Mouse (Mus musculus) midbrain, embryonic 16.5 days (tissue): ENCODE results near the gene H2-T24. TPM values are rescaled to one million over a fixed set of nuclear protein-coding genes. Genes with fewer than 3 reads are reported as not detected.

ENCODE experiments used
- ATAC-seq: fragments of 200-750 bp; cut with Nextera tagmentation; 2 replicates; pipeline ENCODE4 v1.8.0; 2017; ENCODE audit warnings: moderate TSS enrichment
- H3K27ac ChIP-seq: fragments of 300-500 bp; sonication (generic); 2 replicates; pipeline ENCODE4 v1.5.1; 2014; ENCODE audit warnings: mild to moderate bottlenecking, low read length, mixed read lengths
- H3K27me3 ChIP-seq: fragments of 300-500 bp; sonication (generic); 2 replicates; pipeline ENCODE4 v1.6.1; 2014; ENCODE audit warnings: low read depth, low read length, mixed read lengths; ENCODE audit not compliant: control insufficient read depth, insufficient read depth
- H3K36me3 ChIP-seq: fragments of 300-500 bp; sonication (generic); 2 replicates; pipeline ENCODE4 v1.6.1; 2014; ENCODE audit warnings: mild to moderate bottlenecking, low read length, moderate library complexity, mixed read lengths; ENCODE audit not compliant: control insufficient read depth, insufficient read depth
- H3K4me1 ChIP-seq: fragments of 300-500 bp; sonication (generic); 2 replicates; pipeline ENCODE4 v1.6.1; 2014; ENCODE audit warnings: mild to moderate bottlenecking, low read length, mixed read lengths; ENCODE audit not compliant: control insufficient read depth, insufficient read depth
- H3K4me2 ChIP-seq: fragments of 300-500 bp; sonication (generic); 2 replicates; pipeline ENCODE4 v1.6.1; 2014; ENCODE audit warnings: mild to moderate bottlenecking, low read length, mixed read lengths
- H3K4me3 ChIP-seq: fragments of 300-500 bp; sonication (generic); 2 replicates; pipeline ENCODE4 v1.5.1; 2014; ENCODE audit warnings: low read depth, mild to moderate bottlenecking, low read length, moderate library complexity, mixed read lengths
- H3K9ac ChIP-seq: fragments of 300-500 bp; sonication (generic); 2 replicates; pipeline ENCODE4 v1.6.1; 2014; ENCODE audit warnings: low read depth, low read length, mixed read lengths
- H3K9me3 ChIP-seq: fragments of 300-500 bp; sonication (generic); replicated peaks from 2 replicates; pipeline ENCODE4 v1.6.1; 2014; ENCODE audit warnings: mild to moderate bottlenecking, low read length, mixed read lengths; ENCODE audit not compliant: control insufficient read depth, poor library complexity, severe bottlenecking
- WGBS: fragments of 180-500 bp; shearing (Covaris S2); extraction: QIAGEN DNeasy Blood & Tissue Kit; methylation state at CpG from one replicate; pipeline ENCODE4 v1.1.7; 2014; 5-methylcytosine and 5-hydroxymethylcytosine counted together
- polyA plus RNA-seq: library from polyadenylated mRNA; unstranded; fragments of >200 nt; fragmentation: Nextera tagmentation; extraction: Ambion mirVana; gene quantifications from 2 replicates; pipeline ENCODE4 v1.2.1, GENCODE M21; 2015

The H2-T24 gene
- polyA plus RNA-seq, 1 experiment from 2014 or later: 8.8 TPM

DNA sequence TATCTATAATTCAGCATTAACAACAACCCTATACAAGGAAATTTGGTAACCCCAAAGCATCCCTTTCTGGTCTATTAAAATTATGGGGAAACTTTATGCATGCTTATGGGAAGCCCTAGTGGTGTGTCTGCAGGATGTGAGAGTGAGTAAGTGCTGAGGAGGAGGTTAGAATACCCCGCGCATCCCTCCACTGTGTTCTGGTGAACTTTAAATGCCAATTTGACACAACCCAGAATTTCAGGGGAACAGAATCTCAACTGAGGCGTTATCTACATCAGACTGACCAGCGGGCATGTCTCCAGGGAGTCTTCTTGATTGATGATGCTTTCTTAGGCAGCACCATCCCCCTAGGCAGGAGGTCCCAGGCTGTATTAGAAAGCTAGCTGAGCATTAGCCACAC is 5.5 kb upstream of the H2-T24 start:
- Histone ChIP-seq H3K4me2 (no peak overlapping the region), H3K27ac (no peak overlapping the region), H3K9me3 (no peaks in the 10 kb centered on the region), H3K4me1 (no peaks in the 10 kb centered on the region), H3K36me3 (no peaks in the 10 kb centered on the region), H3K4me3 (no peak overlapping the region), H3K9ac (no peak overlapping the region), H3K27me3 (no peaks in the 10 kb centered on the region)
- 82% methylated on average over 4 of the region's 4 CpGs for WGBS
- no peak for ATAC-seq

- no peak overlapping the region for H3K27ac ChIP-seq
- H3K27me3 ChIP-seq: no peaks in the 10 kb centered on the region
- H3K4me3 ChIP-seq: no peak overlapping the region
- H3K9ac ChIP-seq: no peak overlapping the region
- 60% methylated on average over 5 of the region's 5 CpGs for WGBS
- H3K4me1 ChIP-seq: no peaks in the 10 kb centered on the region
- no peaks in the 10 kb centered on the region for H3K36me3 ChIP-seq
- ATAC-seq: no peak
- no peaks in the 10 kb centered on the region for H3K9me3 ChIP-seq
- H3K4me2 ChIP-seq: no peak overlapping the region
Observed at GRCm38 (mm10) chr17:36025197-36025596, 4.8 kb upstream of the H2-T24 start.

- Histone ChIP-seq H3K27me3 (no peaks in the 10 kb centered on the region), H3K36me3 (no peaks in the 10 kb centered on the region), H3K9ac (no peak overlapping the region), H3K9me3 (no peaks in the 10 kb centered on the region), H3K4me1 (no peaks in the 10 kb centered on the region), H3K4me3 (no peak overlapping the region), H3K4me2 (no peak overlapping the region), H3K27ac (no peak overlapping the region)
- 70% methylated on average over 9 of the region's 9 CpGs for WGBS
- no peak for ATAC-seq
Observed at GRCm38 (mm10) chr17:36023710-36024654, 3.6 kb upstream of the H2-T24 start.

GRCm38 (mm10) chr17:36022922-36023321 is 2.6 kb upstream of the H2-T24 start:
- ATAC-seq: no peak
- H3K4me2 ChIP-seq: no peak overlapping the region
- 95% methylated on average over 6 of the region's 6 CpGs for WGBS
- no peak overlapping the region for H3K4me3 ChIP-seq
- H3K36me3 ChIP-seq: no peaks in the 10 kb centered on the region
- H3K9me3 ChIP-seq: no peaks in the 10 kb centered on the region
- no peak overlapping the region for H3K9ac ChIP-seq
- H3K4me1 ChIP-seq: no peaks in the 10 kb centered on the region
- no peak overlapping the region for H3K27ac ChIP-seq
- H3K27me3 ChIP-seq: no peaks in the 10 kb centered on the region

DNA sequence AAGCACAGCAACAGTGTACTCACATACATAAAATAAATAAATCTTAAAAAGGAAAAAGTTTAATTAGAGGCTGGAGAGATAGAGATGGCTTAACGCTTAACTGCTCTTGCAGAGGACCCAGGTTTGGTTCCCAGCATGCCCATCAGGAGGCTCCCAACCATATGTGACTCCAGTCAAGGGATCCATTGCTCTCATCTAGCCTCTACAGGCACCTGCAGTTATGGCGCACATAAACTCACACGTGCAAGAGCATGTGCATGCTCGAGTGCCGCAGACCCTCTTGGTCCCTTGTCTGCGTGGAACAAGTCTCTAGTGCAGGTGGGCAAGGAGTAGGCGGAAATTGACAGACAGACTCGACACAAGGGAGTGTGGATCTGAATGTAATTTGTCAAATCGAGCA is 1.7 kb upstream of the H2-T24 start:
- Histone ChIP-seq H3K27ac (no peak overlapping the region), H3K4me1 (no peaks in the 10 kb centered on the region), H3K9me3 (no peaks in the 10 kb centered on the region), H3K4me2 (no peak overlapping the region), H3K9ac (no peak overlapping the region), H3K27me3 (no peaks in the 10 kb centered on the region), H3K36me3 (no peaks in the 10 kb centered on the region), H3K4me3 (no peak overlapping the region)
- WGBS: 96% methylated on average over 9 of the region's 9 CpGs
- no peak for ATAC-seq

DNA sequence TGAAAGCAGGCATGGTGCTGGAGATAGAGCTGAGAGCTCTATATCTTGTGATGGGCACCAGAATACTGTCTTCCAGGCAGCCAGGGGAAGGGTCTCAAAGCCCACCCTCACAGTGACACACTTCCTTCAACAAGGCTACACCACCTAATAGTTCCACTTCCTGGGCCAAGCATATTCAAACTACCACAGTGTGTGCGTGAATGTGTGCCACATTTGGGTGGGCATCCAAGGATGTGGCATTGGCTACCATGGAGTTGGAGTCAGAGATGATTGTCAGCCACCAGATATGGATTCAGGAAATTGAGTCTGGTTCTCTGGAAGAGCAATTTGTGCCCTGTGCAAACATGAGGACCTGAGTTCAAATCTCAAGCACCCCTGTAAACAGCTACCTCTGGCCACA is 949 bp upstream of the H2-T24 start:
- Histone ChIP-seq H3K9me3 (no peaks in the 10 kb centered on the region), H3K9ac (no peak overlapping the region), H3K27me3 (no peaks in the 10 kb centered on the region), H3K4me1 (no peaks in the 10 kb centered on the region), H3K27ac (no peak overlapping the region), H3K4me2 (no peak overlapping the region), H3K4me3 (no peak overlapping the region), H3K36me3 (peaks cover 2% of the 10 kb centered on the region; the same call in 1 of the 2 replicates)
- ATAC-seq: no peak
- WGBS: 100% methylated on average over 1 of the region's 1 CpGs

- 68% methylated on average over 3 of the region's 3 CpGs for WGBS
- Histone ChIP-seq H3K9ac (no peak overlapping the region), H3K27me3 (no peaks in the 10 kb centered on the region), H3K36me3 (peaks cover 4% of the 10 kb centered on the region; the same call in 1 of the 2 replicates), H3K9me3 (no peaks in the 10 kb centered on the region), H3K27ac (no peak overlapping the region), H3K4me1 (no peaks in the 10 kb centered on the region), H3K4me3 (no peak overlapping the region), H3K4me2 (no peak overlapping the region)
- no peak for ATAC-seq
Observed at GRCm38 (mm10) chr17:36019519-36019918, 841 bp downstream of the H2-T24 start.

- no peak overlapping the region for H3K4me3 ChIP-seq
- H3K9ac ChIP-seq: no peak overlapping the region
- peaks cover 8% of the 10 kb centered on the region; the same call in 1 of the 2 replicates for H3K36me3 ChIP-seq
- H3K4me2 ChIP-seq: no peak overlapping the region
- H3K27me3 ChIP-seq: no peaks in the 10 kb centered on the region
- WGBS: 75% methylated on average over 2 of the region's 2 CpGs
- H3K27ac ChIP-seq: no peak overlapping the region
- no peaks in the 10 kb centered on the region for H3K9me3 ChIP-seq
- no peak for ATAC-seq
- H3K4me1 ChIP-seq: no peaks in the 10 kb centered on the region
Observed at GRCm38 (mm10) chr17:36018979-36019378, 1.4 kb downstream of the H2-T24 start.

DNA sequence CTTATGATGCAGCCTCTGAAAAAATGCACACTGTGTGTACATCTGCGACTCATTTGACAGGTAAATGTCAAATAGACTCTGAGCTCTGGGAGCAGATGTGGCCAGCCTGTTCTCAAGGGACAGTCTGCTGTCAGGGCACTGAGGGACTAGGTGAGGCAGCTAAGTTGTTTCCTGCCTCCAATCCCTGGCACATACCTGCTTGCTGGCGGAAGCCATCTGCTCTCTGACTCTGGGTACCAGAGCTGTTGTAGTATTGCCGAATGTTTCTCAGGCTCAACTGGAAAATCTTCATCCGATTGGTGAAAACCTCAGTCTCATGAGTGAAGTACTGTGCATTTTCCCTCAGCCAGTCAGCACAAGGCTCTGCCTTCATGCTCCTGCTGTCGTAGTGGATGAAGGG is 3.3 kb downstream of the H2-T24 start:
- no peak overlapping the region for H3K4me3 ChIP-seq
- ATAC-seq: no peak
- peaks cover 8% of the 10 kb centered on the region; the same call in 1 of the 2 replicates for H3K36me3 ChIP-seq
- no peaks in the 10 kb centered on the region for H3K4me1 ChIP-seq
- no peak overlapping the region for H3K27ac ChIP-seq
- no peak overlapping the region for H3K9ac ChIP-seq
- no peak overlapping the region for H3K4me2 ChIP-seq
- H3K27me3 ChIP-seq: no peaks in the 10 kb centered on the region
- H3K9me3 ChIP-seq: no peaks in the 10 kb centered on the region
- WGBS: 90% methylated on average over 5 of the region's 5 CpGs
